Mouse (Mus musculus) lung, adult 2 months (tissue): Measurements from ENCODE around the gene U2surp.

ENCODE experiments used
- CTCF ChIP-seq: fragments of 200-500 bp; IDR thresholded peaks from 2 replicates; pipeline ENCODE4 v1.5.1; 2011; ENCODE audit warnings: mild to moderate bottlenecking, low read length, control low read depth; ENCODE audit not compliant: insufficient read depth
- POLR2A ChIP-seq: fragments of 200-500 bp; IDR thresholded peaks from 2 replicates; pipeline ENCODE4 v1.6.1; 2011; ENCODE audit warnings: low read depth, mild to moderate bottlenecking, control low read depth, low read length, borderline replicate concordance; ENCODE audit errors: extremely low read depth

- TF ChIP-seq POLR2A (no peak), CTCF (no peak)
These were observed 32.8 kb upstream of the U2surp start for GRCm38 (mm10) chr9:95544598-95544997.
